Mouse (Mus musculus): ENCODE results near the gene Xlr3a. TPM values are rescaled to one million over a fixed set of nuclear protein-coding genes. Genes with fewer than 3 reads are reported as not detected.

The Xlr3a gene
- polyA plus RNA-seq (2012; ENCODE audit: low replicate concordance): not detected in 2 replicates

DNA sequence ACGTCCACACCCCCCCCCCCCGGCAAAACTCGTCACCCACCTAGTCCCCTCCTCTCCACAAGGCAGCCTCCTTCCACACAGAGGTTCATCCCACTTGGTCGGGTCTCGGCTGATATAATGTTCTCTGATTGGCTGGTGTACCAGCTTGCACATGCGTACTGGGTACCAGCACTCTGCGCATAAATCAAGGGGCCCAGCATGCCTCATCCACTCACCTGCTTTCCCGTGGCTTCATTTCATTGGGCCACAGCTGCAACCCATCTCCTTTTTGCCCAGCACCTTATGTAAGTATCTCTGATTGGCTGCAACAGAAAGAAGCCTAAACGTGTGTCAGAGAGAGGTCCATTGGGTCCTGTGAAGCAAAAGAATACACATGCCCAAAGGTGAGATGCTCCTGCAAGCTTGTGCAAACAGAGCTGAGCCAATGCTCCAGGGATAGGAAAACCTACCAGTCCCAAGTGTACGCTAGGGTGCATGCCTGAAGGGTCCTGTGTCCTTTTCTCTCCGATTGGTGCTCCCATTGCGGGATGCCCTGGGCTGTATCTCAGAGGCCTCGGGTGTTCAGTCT lies at the start of gene Xlr3a:
TSS of gene Xlr3a (minus strand) at position 155 of the 568 bp plus-strand sequence.

GRCm38 (mm10) chrX:73116747-73117146 lies 19.9 kb upstream of the Xlr3a start, which contains the start of gene Gm14685:
Gm14685 (plus strand) TSS chrX:73117047.

DNA sequence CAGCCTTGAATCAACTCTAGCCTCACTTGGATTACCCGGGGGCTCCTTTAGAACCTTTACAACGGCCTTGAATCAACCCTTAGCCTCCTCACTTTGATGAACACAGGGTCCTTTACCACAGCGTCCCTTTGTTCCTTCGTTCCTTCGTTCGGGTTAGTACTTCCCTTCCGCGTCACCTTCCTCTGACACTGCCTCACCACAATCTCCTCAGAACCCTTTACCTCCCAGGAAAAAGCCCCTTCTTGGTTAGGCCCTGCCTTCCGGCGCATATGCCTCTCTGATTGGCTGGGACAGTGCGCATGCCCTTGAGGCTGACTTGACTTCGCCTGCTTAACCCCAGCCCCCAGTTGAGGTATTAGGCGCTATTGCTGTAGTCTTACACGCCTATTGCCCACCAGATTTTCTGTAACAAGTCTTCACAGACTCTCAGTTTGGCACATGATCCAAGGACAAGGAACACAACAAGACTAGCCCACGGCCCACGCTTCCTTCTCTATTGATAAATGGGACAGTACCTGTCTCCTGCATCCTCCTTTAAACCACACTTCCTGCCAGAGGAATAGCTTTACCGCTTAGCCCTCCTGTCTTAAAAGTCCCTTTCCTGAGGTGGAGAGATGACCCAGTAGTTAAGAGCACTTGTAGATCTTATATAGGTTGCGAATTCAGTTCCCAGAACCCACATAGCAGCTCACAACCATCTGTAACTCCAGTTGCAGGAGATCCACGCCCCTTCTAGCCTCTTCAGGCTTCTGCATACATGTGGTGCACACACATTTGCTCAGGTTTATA lies 14.4 kb downstream of the Xlr3a start, which contains the start of gene Xlr4a:
TSS of gene Xlr4a (minus strand) at position 212 of the 789 bp plus-strand sequence.

DNA sequence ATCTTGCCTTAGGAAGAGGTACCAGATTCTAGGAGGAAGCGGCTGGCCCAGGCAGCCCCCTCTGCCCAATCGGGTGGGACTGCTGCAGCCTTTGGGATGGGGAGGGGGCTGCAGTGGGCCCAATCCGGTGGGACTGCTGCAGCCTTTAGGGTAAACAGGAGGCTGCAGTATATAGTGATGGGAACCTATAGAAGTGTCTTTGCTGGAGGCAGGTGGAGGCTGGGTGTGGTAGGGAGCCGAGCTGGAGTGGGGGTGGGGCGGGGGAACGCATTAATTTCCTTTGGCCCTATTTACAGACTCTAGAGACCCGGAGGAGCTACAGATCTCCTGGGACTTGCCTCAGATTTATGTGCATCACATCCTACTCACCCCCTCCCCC lies 32.5 kb downstream of the Xlr3a start, which contains the start of gene Pnma3:
TSS of gene Pnma3 (plus strand) at position 373 of the 379 bp plus-strand sequence.

DNA sequence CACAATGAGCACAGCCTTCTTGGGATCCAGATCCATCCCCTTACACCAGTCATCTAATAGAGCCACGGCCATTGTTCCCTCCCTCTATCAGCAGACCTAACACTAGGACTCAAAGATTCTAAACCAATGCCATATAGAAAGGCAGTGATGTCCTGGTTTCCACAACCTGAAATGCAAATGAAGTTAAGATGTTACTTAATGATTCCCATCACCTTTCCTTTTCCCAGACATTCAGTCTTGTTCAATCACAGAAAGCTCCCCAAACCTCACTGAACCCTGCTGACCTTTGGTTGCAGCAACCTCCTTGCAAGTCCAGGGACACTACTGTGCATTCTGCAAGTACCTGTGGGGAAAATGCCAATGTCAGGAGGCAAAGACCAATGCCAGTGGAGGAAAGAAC lies 59.9 kb downstream of the Xlr3a start, which contains the start of gene Pnma5:
TSS of gene Pnma5 (minus strand) at position 101 of the 400 bp plus-strand sequence.

Other genes starting within 250 kb of the Xlr3a start
- gene Cetn2, start 178.7 kb downstream of the Xlr3a start, polyA plus RNA-seq (2012; ENCODE audit: low replicate concordance): 1.4 TPM in 1 of 2 replicates, not detected in the other
- gene Nsdhl, start 178.5 kb downstream of the Xlr3a start, polyA plus RNA-seq (2012; ENCODE audit: low replicate concordance): 0.48 and 2.9 TPM in 2 replicates
- not detected in 2 replicates for gene Zfp185, start 109.8 kb downstream of the Xlr3a start, polyA plus RNA-seq (2012; ENCODE audit: low replicate concordance)
- not detected in 2 replicates for gene Pnma5, start 60.0 kb downstream of the Xlr3a start, polyA plus RNA-seq (2012; ENCODE audit: low replicate concordance)
- gene Pnma3, start 32.3 kb downstream of the Xlr3a start, polyA plus RNA-seq (2012; ENCODE audit: low replicate concordance): 0.11 TPM in 1 of 2 replicates, not detected in the other
- gene Xlr4a, start 14.6 kb downstream of the Xlr3a start, polyA plus RNA-seq (2012; ENCODE audit: low replicate concordance): 0.15 TPM in 1 of 2 replicates, not detected in the other
- 0.14 TPM in 1 of 2 replicates, not detected in the other for gene Gm14685, start 20.0 kb upstream of the Xlr3a start, polyA plus RNA-seq (2012; ENCODE audit: low replicate concordance)
- not detected in 2 replicates for gene Xlr5b, start 51.7 kb upstream of the Xlr3a start, polyA plus RNA-seq (2012; ENCODE audit: low replicate concordance)
- gene DXBay18, start 52.4 kb upstream of the Xlr3a start, polyA plus RNA-seq (2012; ENCODE audit: low replicate concordance): not detected in 2 replicates
- gene Spin2d, start 79.9 kb upstream of the Xlr3a start, polyA plus RNA-seq (2012; ENCODE audit: low replicate concordance): not detected in 2 replicates
- gene Xlr3b, start 95.1 kb upstream of the Xlr3a start, polyA plus RNA-seq (2012; ENCODE audit: low replicate concordance): not detected in 2 replicates
- gene Xlr4b, start 117.2 kb upstream of the Xlr3a start, polyA plus RNA-seq (2012; ENCODE audit: low replicate concordance): 0.92 and 1.4 TPM in 2 replicates
- 17.9 and 29.9 TPM in 2 replicates for gene F8a, start 131.2 kb upstream of the Xlr3a start, polyA plus RNA-seq (2012; ENCODE audit: low replicate concordance)
- 0.73 and 2.7 TPM in 2 replicates for gene Xlr4c, start 146.0 kb upstream of the Xlr3a start, polyA plus RNA-seq (2012; ENCODE audit: low replicate concordance)
- gene Xlr3c, start 168.3 kb upstream of the Xlr3a start, polyA plus RNA-seq (2012; ENCODE audit: low replicate concordance): not detected in 2 replicates
- not detected in 2 replicates for gene Xlr5a, start 195.9 kb upstream of the Xlr3a start, polyA plus RNA-seq (2012; ENCODE audit: low replicate concordance)
- gene Xlr5c, start 195.9 kb upstream of the Xlr3a start, polyA plus RNA-seq (2012; ENCODE audit: low replicate concordance): not detected in 2 replicates
- not detected in 2 replicates for gene Gm45015, start 239.7 kb upstream of the Xlr3a start, polyA plus RNA-seq (2012; ENCODE audit: low replicate concordance)
- gene Zfp275, start 245.5 kb upstream of the Xlr3a start, polyA plus RNA-seq (2012; ENCODE audit: low replicate concordance): 0.93 and 1.5 TPM in 2 replicates

Measured in leukemia stem cell, adult 10-12 weeks (primary cell).